Mouse (Mus musculus): ENCODE measurements around the gene Qsox1. TPM values are rescaled to one million over a fixed set of nuclear protein-coding genes. Genes with fewer than 3 reads are reported as not detected.

Gene Qsox1
- total RNA-seq, 2 experiments from 2014 or later: 45.5 to 55.2 TPM

Other genes with a start within 250 kb of the Qsox1 start
- gene Lhx4, start 61.2 kb downstream of the Qsox1 start, total RNA-seq (2021): not detected
- 10 to 100 TPM; 37.9 to 40.7 TPM for gene Cep350, start 160.4 kb upstream of the Qsox1 start, total RNA-seq (2021)
- gene Tor1aip2, start 222.5 kb upstream of the Qsox1 start, total RNA-seq (2021): 10 to 100 TPM; 49.4 to 50.1 TPM
- gene Tor1aip1, start 223.6 kb upstream of the Qsox1 start, total RNA-seq (2021): 10 to 100 TPM; 70.8 to 74.8 TPM

Measured in heart, postnatal 14 days (tissue).